Mouse (Mus musculus) liver, postnatal 0 days (tissue): Measurements from ENCODE around the gene Pnpla2. TPM values are rescaled to one million over a fixed set of nuclear protein-coding genes. Genes with fewer than 3 reads are reported as not detected.

Experiments used
- ATAC-seq: fragments of 200-750 bp; cut with Nextera tagmentation; 2 replicates; pipeline ENCODE4 v1.8.0; 2017; ENCODE audit warnings: mild to moderate bottlenecking, moderate library complexity
- DNase-seq: peaks from one replicate; pipeline ENCODE4 v3.0.0-alpha.2; 2016
- H3K27ac ChIP-seq: fragments of 300-500 bp; sonication (generic); 2 replicates; pipeline ENCODE4 v1.5.1; 2014; ENCODE audit warnings: antibody characterized with exemption, moderate library complexity, mild to moderate bottlenecking, low read depth
- H3K27me3 ChIP-seq: fragments of 300-500 bp; sonication (generic); 2 replicates; pipeline ENCODE4 v1.6.1; 2014; ENCODE audit warnings: low read length, control low read depth, mixed read lengths; ENCODE audit not compliant: insufficient read depth
- H3K36me3 ChIP-seq: fragments of 300-500 bp; sonication (generic); replicated peaks from 2 replicates; pipeline ENCODE4 v1.6.1; 2014; ENCODE audit warnings: mild to moderate bottlenecking, control low read depth, low read length, moderate library complexity, mixed read lengths; ENCODE audit not compliant: insufficient read depth
- H3K4me1 ChIP-seq: fragments of 300-500 bp; sonication (generic); 2 replicates; pipeline ENCODE4 v1.6.1; 2014; ENCODE audit warnings: antibody characterized with exemption, mild to moderate bottlenecking, control low read depth; ENCODE audit not compliant: insufficient read depth
- H3K4me2 ChIP-seq: fragments of 300-500 bp; sonication (generic); 2 replicates; pipeline ENCODE4 v1.6.1; 2014; ENCODE audit warnings: low read depth, mild to moderate bottlenecking, low read length, moderate library complexity, mixed read lengths
- H3K4me3 ChIP-seq: fragments of 300-500 bp; sonication (generic); 2 replicates; pipeline ENCODE4 v1.5.1; 2014; ENCODE audit warnings: low read depth, low read length
- H3K9ac ChIP-seq: fragments of 300-500 bp; sonication (generic); replicated peaks from 2 replicates; pipeline ENCODE4 v1.6.1; 2014; ENCODE audit warnings: mild to moderate bottlenecking, moderate library complexity
- H3K9me3 ChIP-seq: fragments of 300-500 bp; sonication (generic); 2 replicates; pipeline ENCODE4 v1.6.1; 2016; ENCODE audit warnings: mild to moderate bottlenecking, control low read depth, low read length, mixed read lengths
- CTCF ChIP-seq: sonication (generic); IDR thresholded peaks from 2 replicates; pipeline ENCODE4 v1.5.1; 2016; ENCODE audit warnings: antibody characterized with exemption, low read depth
- EP300 ChIP-seq: IDR thresholded peaks from 2 replicates; pipeline ENCODE4 v1.6.1; 2016; ENCODE audit warnings: antibody characterized with exemption, low read depth, mild to moderate bottlenecking
- WGBS: fragments of 180-500 bp; shearing (Covaris S2); extraction: QIAGEN DNeasy Blood & Tissue Kit; methylation state at CpG from one replicate; pipeline ENCODE4 v1.1.7; 2014; ENCODE audit not compliant: insufficient replicate concordance; 5-methylcytosine and 5-hydroxymethylcytosine counted together
- polyA plus RNA-seq: library from polyadenylated mRNA; unstranded; fragments of >200 nt; fragmentation: Nextera tagmentation; extraction: Ambion mirVana; gene quantifications from 2 replicates; pipeline ENCODE4 v1.2.1, GENCODE M21; 2015

The Pnpla2 gene
- polyA plus RNA-seq, 1 experiment from 2014 or later, result 47.1 TPM

DNA sequence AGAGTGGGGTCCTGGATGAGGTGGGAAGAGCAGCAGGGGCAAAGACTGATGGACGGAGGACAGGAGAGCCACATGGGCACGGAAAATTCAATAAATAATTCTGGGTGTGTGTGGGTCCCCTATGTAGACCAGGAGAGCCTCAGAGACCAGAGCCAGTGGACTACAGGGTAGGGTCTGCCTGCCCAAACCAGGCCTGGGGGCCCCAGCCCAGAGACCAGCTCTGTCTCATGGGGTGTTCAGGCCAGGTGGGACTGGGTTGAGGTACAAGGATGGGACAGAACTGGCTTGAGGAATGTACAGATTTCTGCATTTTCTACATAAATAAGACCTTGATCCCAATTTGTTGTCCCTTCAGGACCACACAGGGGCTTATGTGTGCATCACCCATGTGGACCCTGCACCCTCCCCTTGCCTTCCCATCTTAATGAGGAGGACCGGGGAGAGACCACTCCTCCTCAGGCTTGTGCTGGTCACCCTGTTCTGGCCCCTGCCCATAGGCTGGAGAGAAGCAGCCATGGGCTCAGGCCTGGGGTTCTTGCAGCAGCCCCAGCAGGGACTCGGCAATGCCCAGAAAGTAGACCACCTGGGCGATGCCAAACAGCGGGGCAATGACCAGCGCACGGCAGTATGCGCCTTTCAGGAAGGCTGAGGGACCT lies 24.3 kb upstream of the Pnpla2 start:
- no peak overlapping the region for H3K27ac ChIP-seq
- TF ChIP-seq CTCF (no peak), EP300 (no peak)
- no peak overlapping the region for H3K4me2 ChIP-seq
- ATAC-seq (no peak), DNase-seq (no peak)
- no peaks in the 10 kb centered on the region for H3K27me3 ChIP-seq
- H3K9me3 ChIP-seq, result no peaks in the 10 kb centered on the region
- H3K4me1 ChIP-seq, result peaks cover 27% of the 10 kb centered on the region
- H3K4me3 ChIP-seq, result no peak overlapping the region
- peaks cover 25% of the 10 kb centered on the region for H3K36me3 ChIP-seq
- 86% methylated on average over 9 of the region's 9 CpGs for WGBS
- no peak overlapping the region for H3K9ac ChIP-seq

DNA sequence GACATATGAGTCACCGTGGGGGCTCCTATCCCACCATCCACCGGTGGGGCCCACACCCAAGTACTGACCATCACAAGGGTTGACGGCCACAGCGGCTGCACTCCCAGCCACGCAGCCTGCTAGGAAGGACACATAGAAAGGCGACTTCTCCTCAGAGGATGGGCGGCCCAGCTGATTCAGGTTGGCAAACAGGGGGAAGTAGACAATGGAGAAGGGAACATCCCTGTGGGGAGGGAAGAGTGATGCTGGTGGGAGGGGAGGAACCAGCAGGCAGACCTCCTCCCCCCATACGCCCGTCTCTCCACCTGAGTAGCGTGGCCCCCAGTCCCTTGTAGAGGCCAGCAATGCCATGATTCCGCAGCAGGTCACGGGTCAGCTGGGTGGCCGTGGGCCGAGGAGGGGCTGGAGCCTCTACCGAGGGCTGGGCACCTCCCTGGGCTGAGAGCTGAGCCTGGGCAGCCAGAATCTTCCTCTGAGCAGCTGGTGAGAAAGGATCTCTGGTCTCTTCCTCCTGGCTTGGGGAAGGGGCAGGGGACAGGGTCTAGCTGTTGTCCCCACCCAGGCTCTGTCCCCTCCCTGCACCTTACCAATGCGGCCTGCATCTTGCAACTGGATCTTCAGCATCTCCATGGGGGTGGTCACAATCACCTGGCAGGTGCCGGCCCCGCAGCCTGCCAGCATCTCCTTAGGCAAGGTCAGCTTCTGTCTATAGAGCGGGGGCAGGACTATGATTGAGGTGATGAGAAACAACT lies 23.4 kb upstream of the Pnpla2 start:
- H3K9ac ChIP-seq, result no peak overlapping the region
- no peaks in the 10 kb centered on the region for H3K27me3 ChIP-seq
- ATAC-seq, result no peak
- TF ChIP-seq CTCF, result no peak
- TF ChIP-seq EP300, result no peak
- H3K4me3 ChIP-seq, result no peak overlapping the region
- peaks cover 25% of the 10 kb centered on the region for H3K36me3 ChIP-seq
- no peak for DNase-seq
- H3K9me3 ChIP-seq, result no peaks in the 10 kb centered on the region
- H3K27ac ChIP-seq, result no peak overlapping the region
- H3K4me2 ChIP-seq, result no peak overlapping the region
- peaks cover 36% of the 10 kb centered on the region for H3K4me1 ChIP-seq
- 88% methylated on average over 19 of the region's 19 CpGs for WGBS

DNA sequence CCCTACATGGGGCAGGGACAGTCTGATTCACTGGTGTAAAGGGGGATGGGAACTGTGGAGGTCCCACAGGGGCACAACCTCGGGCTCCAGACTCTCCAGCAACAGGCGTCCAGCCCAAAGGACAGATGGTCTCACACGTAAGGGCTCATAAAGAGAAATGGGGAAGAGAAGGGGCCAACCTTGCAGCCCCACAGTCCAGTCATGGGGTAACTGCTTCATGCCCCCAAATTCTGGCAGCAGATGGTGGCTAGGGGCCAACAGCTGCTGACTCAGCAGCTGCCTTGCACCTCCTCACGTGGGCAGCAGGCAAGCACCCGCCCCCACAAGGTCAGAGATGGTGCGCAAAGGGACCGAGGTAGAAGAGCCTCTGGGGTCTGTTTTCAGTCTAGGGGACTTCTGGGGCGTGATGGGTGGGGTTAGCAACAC lies 22.8 kb upstream of the Pnpla2 start:
- no peak overlapping the region for H3K27ac ChIP-seq
- no peak overlapping the region for H3K4me2 ChIP-seq
- H3K4me1 ChIP-seq, result peaks cover 38% of the 10 kb centered on the region
- TF ChIP-seq CTCF (no peak), EP300 (no peak)
- DNase-seq (no peak), ATAC-seq (no peak)
- H3K36me3 ChIP-seq, result peaks cover 25% of the 10 kb centered on the region
- H3K9ac ChIP-seq, result no peak overlapping the region
- WGBS, result 74% methylated on average over 8 of the region's 8 CpGs
- no peaks in the 10 kb centered on the region for H3K27me3 ChIP-seq
- H3K4me3 ChIP-seq, result no peak overlapping the region
- no peaks in the 10 kb centered on the region for H3K9me3 ChIP-seq

DNA sequence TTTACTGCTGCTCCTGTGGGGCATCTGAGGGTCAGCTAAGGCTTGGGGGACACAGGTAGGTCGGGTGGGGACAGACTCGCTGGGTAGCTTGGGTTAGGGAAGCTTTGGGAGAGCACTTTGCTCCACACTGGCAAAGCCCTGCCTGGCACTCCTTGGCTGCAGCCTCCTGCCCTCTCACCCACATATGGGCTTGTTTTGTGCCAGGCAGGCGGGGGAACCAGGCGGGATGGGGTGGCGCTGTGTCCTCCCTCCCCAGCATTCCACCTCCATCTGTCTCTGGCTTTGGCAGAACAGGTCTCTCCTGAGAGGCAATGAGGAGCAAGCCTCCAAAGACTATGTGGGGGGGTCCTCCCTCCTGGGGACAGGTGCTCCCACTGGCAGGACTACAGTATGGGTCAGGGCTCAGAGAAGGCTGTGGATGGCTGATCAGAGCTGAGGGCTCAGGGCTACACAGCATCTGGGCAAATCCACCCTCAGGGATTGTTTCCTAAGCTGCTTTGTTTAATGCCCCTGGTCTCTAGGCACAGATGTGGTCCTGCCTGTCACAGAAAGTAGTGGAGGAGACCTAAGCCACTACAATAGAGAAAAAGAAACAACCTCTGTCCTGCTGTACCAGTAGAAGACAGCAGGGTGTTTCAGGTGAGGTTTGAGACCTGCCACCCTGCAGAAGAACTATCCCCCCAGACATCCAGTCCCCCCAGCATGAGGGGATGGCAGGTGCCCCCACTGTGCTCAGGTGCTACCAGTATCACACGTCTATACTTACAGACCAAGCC lies 22.1 kb upstream of the Pnpla2 start:
- TF ChIP-seq EP300, result no peak
- no peak for TF ChIP-seq CTCF
- ATAC-seq, result no peak
- no peak overlapping the region for H3K27ac ChIP-seq
- peak overlapping the region; percentile 7; the same call in 1 of the 2 replicates for H3K9ac ChIP-seq
- peak overlapping the region; percentile 93; the same call in 1 of the 2 replicates for H3K4me2 ChIP-seq
- H3K4me1 ChIP-seq, result peaks cover 39% of the 10 kb centered on the region
- H3K4me3 ChIP-seq, result no peak overlapping the region
- WGBS, result 74% methylated on average over 6 of the region's 6 CpGs
- H3K9me3 ChIP-seq, result no peaks in the 10 kb centered on the region
- peaks cover 25% of the 10 kb centered on the region for H3K36me3 ChIP-seq
- DNase-seq, result peak; percentile 18
- H3K27me3 ChIP-seq, result no peaks in the 10 kb centered on the region

- no peak for TF ChIP-seq CTCF
- TF ChIP-seq EP300, result no peak
- Histone ChIP-seq H3K36me3 (peaks cover 31% of the 10 kb centered on the region), H3K4me3 (peak overlapping the region; percentile 57), H3K4me2 (peak overlapping the region; percentile 93), H3K9ac (peak overlapping the region; percentile 62), H3K4me1 (peaks cover 39% of the 10 kb centered on the region), H3K27ac (no peak overlapping the region), H3K27me3 (no peaks in the 10 kb centered on the region), H3K9me3 (no peaks in the 10 kb centered on the region)
- ATAC-seq (no peak), DNase-seq (peak; percentile 22)
- WGBS, result 80% methylated on average over 15 of the region's 15 CpGs
These were observed 21.2 kb upstream of the Pnpla2 start for GRCm38 (mm10) chr7:141433517-141434400.
